Mouse (Mus musculus) midbrain, embryonic 11.5 days (tissue): ENCODE data around the gene Nt5c3b. TPM values are rescaled to one million over a fixed set of nuclear protein-coding genes. Genes with fewer than 3 reads are reported as not detected.

Experiments
- ATAC-seq: fragments of 200-750 bp; cut with Nextera tagmentation; 2 replicates; pipeline ENCODE4 v1.8.0; 2017; ENCODE audit warnings: moderate TSS enrichment, moderate library complexity; ENCODE audit not compliant: low FRiP score
- DNase-seq: peaks from one replicate; pipeline ENCODE4 v3.0.0; 2015; ENCODE audit warnings: low spot score; ENCODE audit errors: missing footprints
- H3K27ac ChIP-seq: fragments of 300-500 bp; sonication (generic); 2 replicates; pipeline ENCODE4 v1.5.1; 2014; ENCODE audit warnings: low read depth, low read length
- H3K27me3 ChIP-seq: fragments of 300-500 bp; sonication (generic); 2 replicates; pipeline ENCODE4 v1.6.1; 2014; ENCODE audit warnings: mild to moderate bottlenecking, low read length, moderate library complexity, mixed read lengths; ENCODE audit not compliant: control insufficient read depth, insufficient read depth
- H3K36me3 ChIP-seq: fragments of 300-500 bp; sonication (generic); 2 replicates; pipeline ENCODE4 v1.6.1; 2014; ENCODE audit warnings: mild to moderate bottlenecking, low read length, moderate library complexity, mixed read lengths; ENCODE audit not compliant: control insufficient read depth, insufficient read depth
- H3K4me1 ChIP-seq: fragments of 300-500 bp; sonication (generic); 2 replicates; pipeline ENCODE4 v1.6.1; 2014; ENCODE audit warnings: low read length; ENCODE audit not compliant: control insufficient read depth, insufficient read depth
- H3K4me2 ChIP-seq: fragments of 300-500 bp; sonication (generic); 2 replicates; pipeline ENCODE4 v1.6.1; 2014; ENCODE audit warnings: mild to moderate bottlenecking, moderate library complexity
- H3K4me3 ChIP-seq: fragments of 300-500 bp; sonication (generic); 2 replicates; pipeline ENCODE4 v1.5.1; 2014; ENCODE audit warnings: low read depth, low read length
- H3K9ac ChIP-seq: fragments of 300-500 bp; sonication (generic); 2 replicates; pipeline ENCODE4 v1.6.1; 2014; ENCODE audit warnings: low read length
- H3K9me3 ChIP-seq: fragments of 300-500 bp; sonication (generic); 2 replicates; pipeline ENCODE4 v1.6.1; 2016; ENCODE audit warnings: low read length; ENCODE audit not compliant: control insufficient read depth
- WGBS: fragments of 180-500 bp; shearing (Covaris S2); extraction: QIAGEN DNeasy Blood & Tissue Kit; methylation state at CpG from one replicate; pipeline ENCODE4 v1.1.7; 2014; 5-methylcytosine and 5-hydroxymethylcytosine counted together
- polyA plus RNA-seq: library from polyadenylated mRNA; unstranded; fragments of >200 nt; fragmentation: Nextera tagmentation; extraction: Ambion mirVana; gene quantifications from 2 replicates; pipeline ENCODE4 v1.2.1, GENCODE M21; 2014

Nt5c3b gene
- polyA plus RNA-seq, 1 experiment from 2014 or later, result 88.9 TPM

GRCm38 (mm10) chr11:100471352-100472196 lies 30.0 kb upstream of the Nt5c3b start:
- Histone ChIP-seq H3K9ac (peak overlapping the region; percentile 94), H3K36me3 (peaks cover 4% of the 10 kb centered on the region; the same call in 1 of the 2 replicates), H3K27me3 (no peaks in the 10 kb centered on the region), H3K4me2 (peak overlapping the region; percentile 63), H3K4me3 (peak overlapping the region; percentile 94), H3K4me1 (peaks cover 10% of the 10 kb centered on the region), H3K9me3 (no peaks in the 10 kb centered on the region), H3K27ac (peak overlapping the region; percentile 72; the same call in 1 of the 2 replicates)
- ATAC-seq (no peak; the same call in 1 of the 2 replicates), DNase-seq (peak; percentile 91)
- 5% methylated on average over 29 of the region's 30 CpGs for WGBS

DNA sequence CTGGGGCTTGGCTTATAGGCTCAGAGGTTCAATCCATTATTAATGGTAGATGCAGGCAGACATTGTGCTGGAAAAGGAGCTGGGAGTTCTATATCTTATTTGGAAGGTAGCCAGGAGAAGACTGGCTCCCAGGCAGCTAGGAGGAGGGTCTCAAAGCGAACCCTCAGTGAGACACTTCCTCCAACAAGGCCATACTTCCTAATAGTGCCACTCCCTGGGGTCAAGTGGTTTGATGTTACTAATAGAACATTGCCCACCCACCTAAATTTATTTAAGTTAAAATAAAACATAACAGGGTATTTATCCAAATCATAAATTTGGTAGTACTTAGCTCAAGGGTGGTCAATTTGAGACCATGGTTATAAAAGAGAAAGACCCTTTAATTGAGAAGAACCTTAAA lies 24.2 kb upstream of the Nt5c3b start:
- no peak overlapping the region for H3K27ac ChIP-seq
- H3K9ac ChIP-seq, result no peak overlapping the region
- peaks cover 2% of the 10 kb centered on the region; the same call in 1 of the 2 replicates for H3K36me3 ChIP-seq
- no peak for ATAC-seq
- no peak overlapping the region for H3K4me2 ChIP-seq
- H3K4me3 ChIP-seq, result no peak overlapping the region
- H3K27me3 ChIP-seq, result no peaks in the 10 kb centered on the region
- DNase-seq, result peak; percentile 66
- peaks cover 5% of the 10 kb centered on the region for H3K4me1 ChIP-seq
- WGBS, result 81% methylated on average over 1 of the region's 1 CpGs
- no peaks in the 10 kb centered on the region for H3K9me3 ChIP-seq

- WGBS, result 92% methylated on average over 1 of the region's 1 CpGs
- no peak for ATAC-seq
- no peak overlapping the region for H3K4me3 ChIP-seq
- DNase-seq, result peak; percentile 64
- no peak overlapping the region for H3K9ac ChIP-seq
- no peak overlapping the region for H3K4me2 ChIP-seq
- no peaks in the 10 kb centered on the region for H3K27me3 ChIP-seq
- no peaks in the 10 kb centered on the region for H3K9me3 ChIP-seq
- H3K4me1 ChIP-seq, result no peaks in the 10 kb centered on the region; the same call in 1 of the 2 replicates
- H3K27ac ChIP-seq, result no peak overlapping the region
- peaks cover 2% of the 10 kb centered on the region; the same call in 1 of the 2 replicates for H3K36me3 ChIP-seq
These were observed 23.7 kb upstream of the Nt5c3b start for GRCm38 (mm10) chr11:100465229-100465792.

DNA sequence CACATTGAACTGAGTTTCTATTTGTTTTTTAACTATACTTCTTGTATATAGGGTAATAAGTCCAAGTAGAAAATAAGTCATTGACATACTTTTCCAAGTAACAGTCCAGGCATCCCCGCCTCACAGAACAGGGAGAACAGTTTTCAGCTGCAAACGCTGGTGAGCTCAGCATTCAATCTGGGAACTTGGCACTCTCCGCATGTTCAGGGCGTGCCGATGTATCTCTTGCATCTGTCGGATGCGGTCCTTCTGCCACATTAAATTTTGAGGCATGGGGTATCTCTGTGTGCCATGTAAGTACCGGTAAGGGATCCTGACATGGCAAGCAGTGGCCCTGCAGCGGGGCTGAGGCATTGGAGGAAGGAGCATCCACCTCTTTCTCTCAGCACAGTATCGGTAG lies 21.1 kb upstream of the Nt5c3b start:
- H3K9me3 ChIP-seq, result no peaks in the 10 kb centered on the region

GRCm38 (mm10) chr11:100457711-100458110 lies 16.1 kb upstream of the Nt5c3b start:
- no peaks in the 10 kb centered on the region for H3K9me3 ChIP-seq
- no peak overlapping the region for H3K4me3 ChIP-seq
- ATAC-seq (no peak), DNase-seq (no peak)
- no peaks in the 10 kb centered on the region for H3K27me3 ChIP-seq
- no peak overlapping the region for H3K4me2 ChIP-seq
- no peaks in the 10 kb centered on the region for H3K4me1 ChIP-seq
- H3K9ac ChIP-seq, result no peak overlapping the region
- no peak overlapping the region for H3K27ac ChIP-seq
- 90% methylated on average over 5 of the region's 5 CpGs for WGBS
- H3K36me3 ChIP-seq, result peaks cover 2% of the 10 kb centered on the region; the same call in 1 of the 2 replicates

More for the DNA sequence above, 21.1 kb upstream of the Nt5c3b start:
- Histone ChIP-seq H3K36me3 (peaks cover 2% of the 10 kb centered on the region; the same call in 1 of the 2 replicates), H3K9ac (no peak overlapping the region), H3K4me2 (no peak overlapping the region), H3K27ac (no peak overlapping the region), H3K4me1 (no peaks in the 10 kb centered on the region), H3K27me3 (no peaks in the 10 kb centered on the region), H3K4me3 (no peak overlapping the region)
- DNase-seq (no peak), ATAC-seq (no peak)
- WGBS, result 94% methylated on average over 10 of the region's 10 CpGs

DNA sequence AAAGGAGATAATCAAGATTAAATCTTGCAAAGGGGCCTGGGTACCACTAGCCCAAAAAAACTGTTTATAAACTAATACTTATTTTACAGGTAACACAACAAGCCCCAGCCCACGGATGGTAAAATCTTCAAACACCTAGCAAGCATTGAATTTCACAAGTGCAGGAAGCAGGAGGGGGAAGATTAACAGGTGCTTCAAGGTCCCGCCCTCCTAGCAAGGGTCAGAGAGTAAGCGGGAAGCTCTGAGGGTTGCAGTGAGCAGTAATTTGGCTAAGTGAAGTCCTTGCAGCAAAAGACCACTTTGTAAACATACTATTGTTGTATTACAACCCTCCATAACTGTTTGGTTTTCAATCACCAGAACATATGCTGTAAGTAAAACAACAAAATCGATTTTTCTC lies 15.6 kb upstream of the Nt5c3b start:
- no peak for ATAC-seq
- H3K36me3 ChIP-seq, result peaks cover 2% of the 10 kb centered on the region; the same call in 1 of the 2 replicates
- H3K27me3 ChIP-seq, result no peaks in the 10 kb centered on the region
- no peaks in the 10 kb centered on the region for H3K9me3 ChIP-seq
- no peaks in the 10 kb centered on the region for H3K4me1 ChIP-seq
- H3K4me3 ChIP-seq, result no peak overlapping the region
- H3K4me2 ChIP-seq, result no peak overlapping the region
- 87% methylated on average over 4 of the region's 4 CpGs for WGBS
- no peak for DNase-seq
- H3K27ac ChIP-seq, result no peak overlapping the region
- no peak overlapping the region for H3K9ac ChIP-seq

GRCm38 (mm10) chr11:100442625-100443024 lies 1.0 kb upstream of the Nt5c3b start:
- 0 out of 2 replicates have a peak, but pooled peaks cover under 1% of the 10 kb centered on the region for H3K36me3 ChIP-seq

GRCm38 (mm10) chr11:100440691-100441522 lies 701 bp downstream of the Nt5c3b start:
- H3K4me2 ChIP-seq, result peak overlapping the region; percentile 64
- ATAC-seq, result peak; percentile 92

More at GRCm38 (mm10) chr11:100442625-100443024, 1.0 kb upstream of the Nt5c3b start:
- Histone ChIP-seq H3K4me2 (no peak overlapping the region), H3K27me3 (no peaks in the 10 kb centered on the region), H3K4me3 (no peak overlapping the region), H3K9me3 (no peaks in the 10 kb centered on the region), H3K9ac (no peak overlapping the region), H3K27ac (no peak overlapping the region), H3K4me1 (peaks cover 7% of the 10 kb centered on the region)
- DNase-seq (peak; percentile 67), ATAC-seq (no peak)
- 88% methylated on average over 6 of the region's 6 CpGs for WGBS

More at GRCm38 (mm10) chr11:100440691-100441522, 701 bp downstream of the Nt5c3b start:
- Histone ChIP-seq H3K9ac (peak overlapping the region; percentile 83), H3K27me3 (no peaks in the 10 kb centered on the region), H3K4me3 (peak overlapping the region; percentile 57), H3K9me3 (no peaks in the 10 kb centered on the region), H3K36me3 (0 out of 2 replicates have a peak, but pooled peaks cover 2% of the 10 kb centered on the region), H3K4me1 (peaks cover 7% of the 10 kb centered on the region), H3K27ac (no peak overlapping the region; the same call in 1 of the 2 replicates)
- peak; percentile 97 for DNase-seq
- 1% methylated on average over 50 of the region's 52 CpGs for WGBS
